Mouse (Mus musculus) c-Kit-negative CD71-positive TER-119-positive erythroid progenitor cells, embryonic 14.5 days (primary cell): ENCODE measurements around the gene Lgr6.

Experiments used
- DNase-seq: peaks from one replicate; pipeline ENCODE4 v3.0.0-alpha.2; 2013; ENCODE audit warnings: low read depth, low spot score

Gene Lgr6

DNA sequence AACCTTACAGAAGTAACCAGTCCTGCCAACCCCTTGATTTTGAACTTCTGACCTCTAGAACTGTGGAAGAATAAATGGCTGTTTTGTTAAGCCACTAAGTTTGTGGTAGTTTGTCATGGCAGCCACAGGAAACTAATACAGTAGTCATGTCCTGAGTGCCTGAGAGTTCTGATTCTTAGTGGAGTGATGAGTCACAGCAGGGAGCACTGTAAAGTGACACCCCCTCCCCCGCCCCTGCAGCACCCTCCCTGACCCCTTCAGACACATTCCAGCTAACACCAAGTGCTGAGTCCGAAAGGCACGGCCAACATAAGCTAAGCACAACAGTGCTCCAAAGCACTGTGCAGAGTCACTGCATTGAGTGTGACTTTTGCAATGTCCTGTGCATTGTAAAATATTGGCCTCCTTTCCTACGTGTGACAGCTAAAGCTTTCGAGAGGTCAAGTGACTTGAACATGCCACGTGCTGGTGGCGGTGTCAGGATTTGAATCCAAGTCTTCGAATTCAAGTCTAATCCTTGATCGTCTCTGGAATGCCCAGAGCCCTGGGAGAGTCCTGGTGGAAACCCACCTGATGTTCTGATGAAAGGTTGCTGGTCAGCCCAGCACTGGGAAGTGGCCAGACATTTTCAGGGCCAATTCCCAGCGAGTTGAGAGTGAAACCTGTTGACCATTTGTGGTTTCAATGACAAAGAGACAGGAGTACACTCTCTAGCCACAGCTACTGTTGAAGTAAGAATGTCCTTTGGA lies 88.0 kb downstream of the Lgr6 start:
- no peak for DNase-seq

DNA sequence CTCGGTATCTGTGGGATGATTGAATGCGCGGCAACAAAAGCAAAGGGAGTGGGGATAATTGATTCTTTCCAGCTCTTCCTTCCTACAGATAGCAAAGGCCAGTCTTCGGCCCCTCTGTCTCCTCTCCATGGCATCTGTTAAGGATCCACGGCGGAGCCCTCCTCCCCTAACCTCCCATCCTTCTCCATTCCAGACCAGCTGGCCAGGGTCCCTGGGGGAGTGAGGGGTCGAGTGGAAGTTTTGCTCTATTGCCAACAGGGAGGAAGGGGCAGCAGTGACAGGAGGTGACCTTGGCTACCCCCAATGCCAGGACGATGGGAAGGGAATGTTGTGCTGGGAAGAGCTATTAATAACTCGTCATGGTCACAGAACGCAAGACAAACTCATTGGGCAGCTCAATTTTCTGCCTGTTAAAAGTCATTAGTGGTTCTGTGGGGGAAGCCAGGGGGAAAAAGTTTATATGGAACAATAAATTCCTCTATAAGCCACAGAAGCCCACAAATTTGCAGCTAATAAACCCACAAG lies 90.1 kb downstream of the Lgr6 start:
- no peak for DNase-seq

DNA sequence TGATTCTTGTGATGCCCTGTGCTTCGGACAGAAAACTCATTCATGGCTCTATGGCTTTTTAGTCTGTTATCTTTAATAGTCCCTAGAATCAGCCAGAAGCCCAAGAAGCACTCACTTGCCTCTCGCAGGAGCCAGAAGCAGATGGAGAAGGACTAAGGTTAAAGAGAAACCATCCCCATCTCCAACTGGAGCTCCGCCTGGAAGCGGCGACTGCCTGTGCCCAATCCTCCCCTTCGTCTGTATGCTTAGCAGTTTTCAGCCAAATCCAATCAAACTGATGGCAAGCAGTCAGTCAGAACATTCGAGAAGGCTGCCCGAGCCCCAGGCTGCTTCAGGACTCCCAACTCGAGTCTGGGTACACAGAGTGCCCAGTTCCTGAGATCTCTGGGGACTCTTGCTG lies 92.6 kb downstream of the Lgr6 start:
- no peak for DNase-seq

DNA sequence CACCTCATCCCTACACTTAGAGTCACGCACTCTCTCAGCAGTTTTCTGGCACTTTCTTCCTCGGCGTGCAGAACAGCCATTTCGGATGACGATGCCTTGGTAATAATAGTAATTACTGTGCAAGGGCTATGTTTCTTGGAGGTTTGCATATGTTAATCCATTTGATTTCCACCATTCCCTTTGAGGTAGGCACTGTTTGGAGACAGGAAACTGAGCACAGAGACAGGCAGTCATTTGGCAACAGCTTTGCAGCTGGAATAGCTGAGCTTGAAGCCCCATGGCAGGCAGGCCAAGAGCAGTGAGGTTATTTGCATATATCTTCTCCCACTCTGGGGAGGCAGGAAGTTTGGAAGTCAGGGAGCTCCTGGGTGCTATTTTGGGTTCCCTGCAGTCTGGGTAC lies 93.2 kb downstream of the Lgr6 start:
- no peak for DNase-seq

DNA sequence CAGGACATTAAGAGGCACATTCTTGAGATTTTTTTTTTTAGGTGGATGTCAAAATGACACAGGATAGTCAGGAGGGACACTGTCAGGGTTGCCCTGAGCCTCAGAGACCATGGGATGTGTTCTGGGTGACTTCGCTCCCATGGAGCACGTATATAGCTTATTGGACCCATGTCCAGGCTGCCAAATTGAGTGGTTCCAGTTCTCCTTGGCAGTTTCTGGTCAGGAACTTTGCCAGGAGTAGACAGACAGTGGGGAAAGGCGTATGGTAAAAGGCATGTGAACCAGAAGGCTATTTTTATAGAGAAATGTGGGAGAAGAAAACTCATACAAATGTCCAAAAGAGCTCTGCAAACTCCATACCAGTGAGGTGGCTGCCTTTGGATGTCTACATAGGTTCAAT lies 95.2 kb downstream of the Lgr6 start:
- DNase-seq = no peak

DNA sequence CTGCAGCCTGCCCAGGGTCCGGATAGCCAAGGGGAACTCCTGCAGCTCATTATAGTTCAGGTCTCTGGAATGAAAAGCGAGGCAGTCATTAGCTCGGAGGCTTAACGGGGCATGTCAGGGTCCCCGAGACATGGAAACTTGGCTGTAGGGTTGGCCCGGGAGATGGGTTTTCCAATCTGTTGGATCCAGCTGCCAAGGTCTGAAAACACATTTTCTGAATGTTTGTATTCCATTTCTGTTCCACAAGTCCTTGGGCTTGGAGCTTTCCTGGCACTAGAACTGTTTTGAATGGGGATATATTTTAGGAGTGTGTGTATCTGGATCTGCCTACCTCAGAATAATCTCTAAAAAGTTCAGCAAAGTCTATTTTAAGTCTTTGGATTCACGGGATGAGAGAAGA lies 99.4 kb downstream of the Lgr6 start:
- no peak for DNase-seq

DNA sequence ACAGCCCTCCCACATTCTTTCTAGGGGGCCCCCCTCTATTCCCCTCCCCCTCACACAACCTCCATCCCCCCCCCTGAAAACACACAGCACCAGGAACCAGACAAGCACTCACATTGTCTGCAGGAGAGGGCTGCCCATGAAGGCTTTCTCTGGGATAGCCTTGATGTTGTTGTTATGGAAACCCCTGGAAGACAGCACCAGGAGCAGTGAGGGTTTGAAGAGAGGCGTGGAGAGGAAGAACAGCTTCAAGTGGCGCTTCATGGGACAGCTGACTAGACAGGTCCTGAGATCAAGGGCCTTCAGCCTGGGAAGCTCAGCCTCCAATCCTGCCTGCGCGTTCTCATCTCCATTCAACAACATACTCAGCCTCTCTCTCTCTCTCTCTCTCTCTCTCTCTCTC lies 101.7 kb downstream of the Lgr6 start:
- no peak for DNase-seq

DNA sequence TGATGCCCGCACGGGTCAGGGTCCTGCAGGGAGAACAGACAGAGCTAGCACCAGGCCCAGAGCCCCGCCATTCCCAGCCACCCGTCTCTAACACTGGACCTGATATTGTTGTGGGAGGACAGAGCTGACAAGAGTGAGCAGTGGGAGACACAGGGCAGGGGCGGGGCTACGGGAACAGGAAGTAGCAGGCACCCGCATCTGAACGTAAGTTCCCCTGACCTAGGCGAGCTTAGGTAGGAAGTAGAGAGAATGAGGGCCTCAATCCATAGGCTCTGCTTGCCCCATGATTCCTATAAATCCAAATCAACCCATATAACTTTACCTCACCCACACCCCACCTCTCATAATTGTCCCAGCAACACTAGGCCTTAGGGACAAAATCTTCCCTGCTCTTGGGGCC lies 104.5 kb downstream of the Lgr6 start:
- no peak for DNase-seq

DNA sequence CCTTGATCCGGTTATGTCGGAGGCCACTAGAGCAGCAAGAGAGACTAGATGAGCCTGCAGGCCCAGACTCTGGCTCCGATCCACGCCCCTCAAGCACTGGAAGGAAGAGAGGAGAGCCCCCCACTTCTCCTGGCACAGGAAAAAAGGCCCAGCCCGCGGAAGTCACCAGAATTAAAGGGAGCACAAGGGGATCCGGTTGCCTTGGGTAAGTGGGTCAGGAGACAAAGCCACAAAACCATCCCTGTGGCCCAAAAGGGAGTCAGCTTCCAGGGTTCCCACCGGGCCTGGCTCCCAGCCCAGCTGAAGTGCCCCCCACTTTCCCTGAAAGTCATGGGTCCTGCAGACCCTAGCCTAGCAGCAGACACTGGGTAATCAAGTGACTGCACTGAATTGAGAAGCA lies 106.8 kb downstream of the Lgr6 start:
- no peak for DNase-seq

DNA sequence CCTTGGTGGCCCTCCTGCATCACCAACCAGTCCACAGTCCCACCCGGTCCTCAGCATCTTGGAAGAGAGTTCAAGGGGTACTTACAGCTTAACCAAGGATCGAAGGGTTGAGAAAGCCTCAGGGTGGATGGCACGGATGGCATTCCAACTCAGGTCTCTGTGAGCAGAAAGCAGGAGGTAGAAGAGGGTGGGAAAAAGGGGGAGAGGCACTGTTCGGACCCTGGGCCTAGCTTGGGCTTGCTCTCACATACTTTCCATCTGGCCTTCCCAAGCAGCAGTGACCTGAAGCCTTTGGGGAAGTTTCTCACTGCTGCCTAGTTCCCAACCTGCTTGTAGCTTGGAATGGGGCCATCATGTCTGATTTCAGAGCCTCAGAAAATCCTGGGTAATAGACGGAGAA lies 107.5 kb downstream of the Lgr6 start:
- no peak for DNase-seq

DNA sequence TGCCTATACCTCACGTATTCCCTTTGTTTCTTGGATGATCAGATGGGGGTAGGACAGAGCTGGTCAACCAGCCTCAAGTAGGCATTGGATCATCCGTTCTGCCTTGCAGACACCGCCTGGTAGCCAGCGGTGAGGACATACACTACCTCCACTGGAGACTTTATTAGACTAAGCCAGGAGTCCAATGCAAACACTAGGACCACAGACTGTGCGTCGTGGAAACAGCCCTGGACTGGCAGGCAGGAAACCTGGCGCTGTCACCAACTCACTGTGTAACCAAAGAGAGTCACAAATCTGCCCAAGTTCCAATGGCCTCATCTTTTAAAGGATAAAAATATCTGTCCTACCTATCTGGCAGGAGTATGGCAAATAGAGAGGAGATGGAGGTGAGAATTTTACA lies 108.6 kb downstream of the Lgr6 start:
- no peak for DNase-seq

DNA sequence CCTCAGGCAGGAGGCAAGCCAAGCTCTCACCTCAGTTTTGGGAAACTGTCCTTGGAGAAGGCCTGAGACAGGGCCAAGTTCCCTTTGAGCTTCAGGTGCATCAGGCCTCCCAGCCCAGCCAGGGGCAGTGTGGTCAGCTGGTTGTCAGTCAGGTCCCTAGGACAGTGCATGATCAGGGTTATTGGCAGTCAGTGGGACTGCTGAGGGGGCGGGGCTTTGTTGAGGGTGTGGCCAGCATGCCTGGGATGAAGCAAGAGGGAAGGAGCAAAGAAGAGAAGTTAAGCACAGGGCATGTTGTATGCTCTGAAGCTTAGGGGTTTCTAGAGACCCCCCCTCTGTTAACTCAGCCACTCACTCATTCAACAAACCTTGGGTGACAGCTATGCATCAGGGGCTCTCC lies 109.1 kb downstream of the Lgr6 start:
- DNase-seq = no peak

DNA sequence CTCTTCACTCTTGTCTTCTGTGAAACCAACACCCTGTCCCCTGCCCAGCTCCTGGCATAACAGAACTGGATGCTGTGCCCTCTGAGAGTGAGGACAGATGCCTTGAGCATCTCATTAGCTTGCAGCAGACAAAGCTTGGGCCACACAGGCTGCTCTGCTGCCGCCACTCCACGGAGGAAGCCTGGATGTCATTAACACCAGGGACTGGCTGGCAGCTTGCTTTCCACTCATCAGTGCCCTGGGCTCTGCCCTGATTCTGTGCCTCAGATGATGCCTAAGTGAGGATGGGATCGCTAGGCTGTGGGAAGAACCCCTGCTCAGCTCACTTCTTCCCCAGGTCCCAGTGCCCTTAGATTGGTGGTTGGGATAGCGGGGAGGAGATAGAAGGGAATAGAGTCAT lies 109.6 kb downstream of the Lgr6 start:
- no peak for DNase-seq

DNA sequence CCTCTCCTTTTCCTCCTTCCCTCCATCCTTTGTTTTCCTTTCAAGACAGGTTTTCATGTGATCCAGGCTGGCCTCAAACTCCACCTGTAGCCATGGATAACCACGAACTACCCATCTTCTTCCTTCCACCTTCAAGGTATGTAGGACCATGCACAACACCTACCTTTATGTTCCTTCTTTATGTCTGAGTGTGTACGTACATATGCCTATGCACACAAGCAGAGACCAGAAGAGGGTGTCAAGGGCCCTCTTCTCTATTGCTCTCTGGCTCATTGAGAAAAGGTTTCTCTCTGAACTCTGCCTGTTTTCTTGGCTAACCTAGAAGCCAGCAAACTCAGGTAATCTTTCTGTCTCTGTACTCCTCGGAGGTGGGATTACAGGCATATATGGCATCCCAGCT lies 110.3 kb downstream of the Lgr6 start:
- DNase-seq = no peak

DNA sequence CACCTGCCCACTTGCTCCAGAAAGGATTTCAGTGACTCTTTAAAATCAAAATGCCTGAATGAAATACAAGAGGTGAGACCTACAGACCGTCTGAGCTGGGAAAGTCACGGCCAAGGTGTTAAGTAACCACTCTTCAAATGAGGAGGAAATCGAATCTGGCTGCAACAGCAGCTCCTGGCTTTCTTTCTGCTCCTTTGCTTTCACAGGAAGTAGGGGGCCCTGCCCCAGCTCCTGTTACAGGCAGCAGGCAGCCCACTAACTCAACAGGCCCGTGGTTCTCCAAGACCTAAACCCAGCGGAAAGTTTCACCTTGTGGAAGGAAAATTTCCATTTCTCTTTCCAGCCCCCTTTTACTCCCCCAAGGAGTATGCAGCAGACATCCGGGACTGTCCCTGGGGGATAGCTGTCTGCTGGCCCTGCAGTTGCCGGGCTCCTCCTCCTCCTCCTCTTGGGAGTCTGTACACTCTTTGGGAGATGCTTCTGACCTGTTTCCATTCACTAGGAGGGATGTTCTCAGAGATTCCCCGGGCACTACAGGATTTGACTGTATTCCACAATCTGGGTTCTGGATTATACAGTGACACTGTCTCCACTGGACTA lies 112.9 kb downstream of the Lgr6 start:
- no peak for DNase-seq

DNA sequence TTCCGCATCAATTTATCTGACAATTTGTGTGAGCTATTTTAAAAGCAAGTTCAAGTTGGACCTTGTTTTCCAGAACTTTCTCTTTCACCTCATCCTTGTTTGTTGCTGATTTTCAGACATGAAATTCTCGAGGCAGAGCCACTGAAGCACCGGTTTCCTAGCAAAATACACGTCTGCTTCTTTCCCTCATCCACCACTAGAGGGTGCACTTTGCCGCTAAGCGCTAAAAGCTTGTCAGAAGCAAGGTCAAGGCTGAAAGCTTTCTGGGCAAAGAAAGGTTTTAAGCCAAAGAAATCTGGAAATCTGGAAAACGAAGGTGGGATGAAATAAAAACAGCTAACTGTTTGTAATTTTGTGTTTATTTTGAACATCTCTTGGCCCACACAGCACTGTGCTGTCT lies 115.7 kb downstream of the Lgr6 start:
- peak; percentile 40 for DNase-seq

DNA sequence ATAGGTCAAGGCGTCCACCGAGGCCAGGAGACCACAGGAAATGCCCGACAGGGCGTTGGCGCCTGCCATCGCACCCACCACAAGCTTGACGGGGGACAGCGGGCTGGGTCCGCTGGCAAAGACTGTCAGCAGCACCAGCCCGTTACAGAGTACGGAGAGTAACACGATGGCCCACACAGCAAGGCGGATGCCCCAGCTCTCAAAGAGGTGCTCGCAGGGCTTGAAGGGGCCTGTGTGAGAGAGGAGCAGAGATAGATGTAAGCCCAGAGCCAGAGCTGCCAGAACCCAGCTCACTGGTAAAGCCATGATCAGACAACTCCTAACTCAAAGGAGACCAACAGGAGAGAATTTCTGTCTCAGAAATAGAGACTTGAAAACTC lies 117.1 kb downstream of the Lgr6 start:
- DNase-seq = no peak

DNA sequence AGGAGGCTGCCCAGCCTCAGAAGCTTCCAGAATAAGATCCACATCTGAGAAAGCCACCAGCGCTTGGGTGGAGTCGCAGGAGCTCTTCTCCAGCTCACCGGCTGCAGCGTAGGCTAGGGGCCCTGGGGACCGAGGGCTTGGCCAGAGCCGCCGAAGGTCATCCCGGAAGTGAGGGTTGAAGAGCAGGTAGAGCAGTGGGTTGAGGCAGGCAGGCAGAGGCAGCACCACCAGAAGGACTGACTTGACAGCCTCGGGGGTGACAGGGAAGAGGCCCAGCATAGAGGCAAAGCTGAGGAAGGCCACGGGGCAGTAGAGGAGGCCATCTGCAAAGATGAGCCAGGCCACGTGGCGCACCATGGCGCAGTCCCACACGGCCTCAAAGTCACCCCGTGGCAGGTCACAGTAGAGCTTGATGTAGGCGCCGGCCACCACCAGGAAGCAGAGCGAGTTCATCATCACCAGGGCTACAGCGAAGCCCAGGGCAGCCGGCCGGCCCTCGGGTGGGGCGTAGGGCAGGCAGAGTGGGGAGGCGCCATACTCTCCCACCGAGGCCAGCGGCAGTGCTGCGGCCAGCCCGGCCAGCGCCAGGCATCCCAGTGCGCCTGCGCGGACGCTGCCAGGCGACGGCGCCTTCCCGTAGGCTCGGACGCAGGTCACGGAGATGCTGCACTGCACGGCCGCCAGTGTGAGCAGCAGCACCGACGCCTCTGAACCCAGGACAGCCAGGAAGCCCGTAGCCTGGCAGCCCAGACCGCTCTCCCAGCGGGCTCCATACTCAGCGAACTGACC lies 117.7 kb downstream of the Lgr6 start:
- DNase-seq = no peak

DNA sequence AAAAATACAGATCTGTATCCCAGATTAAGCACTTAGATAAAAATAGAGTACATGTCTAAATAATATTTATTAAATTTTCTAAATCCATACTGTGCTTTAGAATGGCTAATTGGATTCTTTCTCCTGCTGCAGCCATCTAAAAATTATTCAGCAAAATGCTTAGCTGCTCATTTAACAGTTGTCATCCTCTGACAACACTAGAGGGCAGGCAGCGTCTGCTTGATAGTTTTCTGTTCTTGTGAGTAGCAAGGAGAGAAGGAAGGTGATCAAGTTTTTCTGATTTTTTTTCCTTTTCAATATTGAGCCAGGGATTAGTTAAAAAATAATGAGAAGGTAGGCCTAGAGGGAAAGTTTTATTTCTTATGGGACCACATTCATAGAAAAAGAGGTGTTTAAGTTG lies 132.2 kb downstream of the Lgr6 start:
- DNase-seq = no peak

DNA sequence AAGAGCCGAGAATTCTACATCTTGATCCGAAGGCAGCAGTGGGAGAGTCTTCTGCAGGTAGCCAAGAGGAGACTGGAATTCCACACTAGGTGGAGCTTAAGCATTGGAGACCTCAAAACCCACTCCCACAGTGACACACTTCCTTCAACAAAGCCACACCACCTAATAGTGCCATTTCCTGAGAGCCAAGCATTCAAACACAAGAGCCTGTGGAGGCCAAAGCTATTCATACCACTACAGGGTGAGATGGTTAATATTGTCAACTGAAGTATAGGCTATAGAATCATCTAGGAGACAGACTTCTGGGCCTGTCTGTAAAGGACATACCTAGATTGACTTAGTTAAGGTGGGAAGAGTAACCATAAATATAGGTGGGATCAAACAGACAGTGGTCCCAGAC lies 139.6 kb downstream of the Lgr6 start:
- DNase-seq = no peak

DNA sequence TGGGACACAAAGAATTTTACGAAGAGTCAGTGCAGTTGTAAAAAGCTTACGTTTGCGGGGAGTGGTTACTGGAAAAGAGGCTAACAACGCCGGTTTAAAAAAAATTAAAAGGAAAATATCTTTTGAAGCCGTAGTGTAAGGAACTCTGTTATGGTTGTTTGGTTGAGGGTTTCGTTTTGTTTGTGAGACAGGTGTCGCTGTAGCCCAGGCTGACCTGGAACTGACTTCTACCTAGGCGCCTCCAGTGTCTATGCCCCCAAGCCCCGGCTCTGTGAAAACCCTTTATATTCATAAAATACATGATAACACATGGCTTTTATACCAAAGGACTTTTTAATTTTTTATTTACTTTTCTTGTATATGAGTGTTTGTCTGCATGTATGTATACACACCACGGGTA lies 142.3 kb downstream of the Lgr6 start:
- DNase-seq = no peak

DNA sequence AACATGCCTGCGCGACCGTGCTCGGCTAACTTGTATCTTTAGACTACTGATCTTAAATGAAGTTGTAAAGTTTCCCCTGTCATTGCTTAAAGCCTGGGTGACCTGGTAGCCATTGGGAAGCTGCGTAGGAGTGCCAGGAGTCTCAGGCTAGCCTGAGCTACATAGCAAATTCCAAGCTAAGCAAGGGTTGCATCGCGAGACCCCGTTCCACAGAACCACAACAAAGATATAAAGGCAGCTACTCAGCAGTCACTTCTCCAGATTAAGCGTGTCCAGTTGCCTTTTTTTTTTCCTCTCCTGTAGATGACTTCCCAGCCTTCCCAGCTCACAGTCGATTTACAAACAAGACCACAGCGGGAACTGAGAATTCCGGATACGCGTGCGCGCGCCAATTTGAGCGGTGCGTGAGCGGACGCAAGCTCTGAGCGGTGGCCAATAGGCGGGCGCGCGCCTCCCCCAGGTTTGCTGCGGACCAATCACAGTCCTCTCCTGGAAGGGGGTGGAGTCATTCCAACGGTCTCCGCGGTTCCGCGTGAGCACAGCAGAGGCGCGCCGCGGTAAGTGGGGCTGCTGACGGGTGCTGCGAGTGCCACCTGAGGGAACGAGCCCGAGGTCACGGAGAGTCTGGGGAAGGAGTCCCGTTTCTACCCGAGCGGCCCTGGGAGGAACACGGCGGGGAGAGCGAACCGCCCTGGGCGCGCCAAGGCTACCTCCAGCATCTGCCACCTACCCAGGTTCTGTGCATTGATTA lies 142.8 kb downstream of the Lgr6 start, which contains the start of gene Ube2t:
Gene Ube2t (plus strand): TSS at position 513 of the 751 bp plus-strand sequence.
- DNase-seq = peak; percentile 90
